8 mouse cellular contexts compared by ENCODE assay signal in the genomic region with DNA sequence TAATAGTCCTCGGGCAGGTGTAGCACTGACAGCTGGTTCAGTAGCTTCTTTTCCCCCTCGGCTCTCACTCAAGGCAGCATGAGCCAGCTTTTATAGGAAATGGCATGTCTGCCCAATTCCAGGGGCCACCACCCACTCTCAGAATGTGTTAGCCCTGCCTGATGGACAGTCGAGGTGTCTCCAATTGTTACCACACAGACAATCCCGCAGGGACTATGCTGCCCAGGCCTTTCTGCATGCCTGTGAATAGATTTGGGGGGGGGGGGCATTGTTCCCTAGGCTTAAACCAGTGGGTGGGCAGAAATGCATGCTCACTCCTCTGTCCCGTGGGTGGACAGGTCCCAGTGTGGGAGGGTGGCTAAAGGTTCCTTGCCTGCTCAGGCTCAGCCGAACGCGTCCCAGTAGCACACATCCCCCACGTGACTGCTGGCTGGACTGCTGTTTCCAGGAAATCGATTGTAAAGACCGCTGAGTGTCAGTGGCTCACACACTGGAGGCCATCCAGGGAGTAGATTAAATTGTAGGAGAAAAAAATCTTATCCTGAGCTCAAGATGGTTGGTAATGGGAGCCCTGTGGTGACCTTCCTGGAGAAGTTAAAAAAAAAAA. TPM values are rescaled to one million over a fixed set of nuclear protein-coding genes. Genes with fewer than 3 reads are reported as not detected.
A peak's percentile ranks its signal among the peaks of the same experiment; 100 is the strongest.
DNase-seq lines count a peak whose midpoint lies in the region; ATAC-seq and TF ChIP-seq lines count a peak whose summit lies in the region.

No protein-coding gene starts in this region.

- H3K4me1 ChIP-seq in embryonic facial prominence, embryonic 13.5 days = peaks cover 13% of the 10 kb centered on the region
- H3K4me1 ChIP-seq in intestine, embryonic 15.5 days (replicated peaks) = peaks cover 16% of the 10 kb centered on the region
- H3K4me1 ChIP-seq in liver, postnatal 0 days (ENCODE audit: insufficient read depth) = peaks cover 24% of the 10 kb centered on the region
- peaks cover 2% of the 10 kb centered on the region; the same call in 1 of the 2 replicates for H3K4me1 ChIP-seq in stomach, postnatal 0 days (replicated peaks; ENCODE audit: control insufficient read depth, insufficient read depth)

- H3K27ac ChIP-seq in embryonic facial prominence, embryonic 13.5 days = peak overlapping the region; percentile 4
- no peak overlapping the region for H3K27ac ChIP-seq in intestine, embryonic 15.5 days
- peak overlapping the region; percentile 80 for H3K27ac ChIP-seq in liver, postnatal 0 days (ENCODE audit: low read depth)
- peak overlapping the region; percentile 65; the same call in 1 of the 2 replicates for H3K27ac ChIP-seq in stomach, postnatal 0 days (replicated peaks)

- TF ChIP-seq EP300 in liver, postnatal 0 days (IDR thresholded peaks at IDR 0.05; ENCODE audit: low read depth) = no peak
- no peak for TF ChIP-seq EP300 in stomach, postnatal 0 days (optimal IDR thresholded peaks at IDR 0.05)

- no peak for TF ChIP-seq CTCF in liver, postnatal 0 days (IDR thresholded peaks at IDR 0.05; ENCODE audit: low read depth)
- TF ChIP-seq CTCF in stomach, postnatal 0 days (IDR thresholded peaks at IDR 0.05; ENCODE audit: low read depth) = no peak

- 28% methylated on average over 11 of the region's 11 CpGs for WGBS in embryonic facial prominence, embryonic 13.5 days
- 23% methylated on average over 11 of the region's 11 CpGs for WGBS in intestine, embryonic 15.5 days
- WGBS in liver, postnatal 0 days (ENCODE audit: insufficient replicate concordance) = 23% methylated on average over 11 of the region's 11 CpGs
- 19% methylated on average over 11 of the region's 11 CpGs for WGBS in stomach, postnatal 0 days

- no peak overlapping the region for H3K4me3 ChIP-seq in embryonic facial prominence, embryonic 13.5 days
- H3K4me3 ChIP-seq in intestine, embryonic 15.5 days (replicated peaks) = no peak overlapping the region
- no peak overlapping the region for H3K4me3 ChIP-seq in liver, postnatal 0 days (ENCODE audit: low read depth, low read length)
- no peak overlapping the region for H3K4me3 ChIP-seq in stomach, postnatal 0 days (ENCODE audit: low read depth, low read length)

- DNase-seq in cerebellum, adult 9-11 months = peak; percentile 40
- DNase-seq in cerebellum, adult 18-20 months = no peak
- peak; percentile 71 for DNase-seq in liver, postnatal 0 days
- peak; percentile 63 for DNase-seq in stomach, postnatal 0 days (ENCODE audit: low spot score)

- H3K36me3 ChIP-seq in embryonic facial prominence, embryonic 13.5 days = no peaks in the 10 kb centered on the region
- no peaks in the 10 kb centered on the region for H3K36me3 ChIP-seq in intestine, embryonic 15.5 days
- H3K36me3 ChIP-seq in liver, postnatal 0 days (replicated peaks; ENCODE audit: insufficient read depth, low read length) = no peaks in the 10 kb centered on the region
- no peaks in the 10 kb centered on the region for H3K36me3 ChIP-seq in stomach, postnatal 0 days (ENCODE audit: control insufficient read depth, insufficient read depth, low read length)

- H3K4me2 ChIP-seq in embryonic facial prominence, embryonic 13.5 days = no peak overlapping the region
- no peak overlapping the region; the same call in 1 of the 2 replicates for H3K4me2 ChIP-seq in intestine, embryonic 15.5 days (replicated peaks)
- H3K4me2 ChIP-seq in liver, postnatal 0 days (ENCODE audit: low read depth, low read length) = 0 out of 2 replicates have a peak overlapping the region, but pooled peaks have one; percentile 22
- no peak overlapping the region for H3K4me2 ChIP-seq in stomach, postnatal 0 days (replicated peaks; ENCODE audit: low read depth)

- peak overlapping the region; percentile 32; the same call in 1 of the 2 replicates for H3K9ac ChIP-seq in embryonic facial prominence, embryonic 13.5 days
- H3K9ac ChIP-seq in intestine, embryonic 15.5 days = no peak overlapping the region
- no peak overlapping the region for H3K9ac ChIP-seq in liver, postnatal 0 days (replicated peaks)
- H3K9ac ChIP-seq in stomach, postnatal 0 days (ENCODE audit: low read length) = no peak overlapping the region; the same call in 1 of the 2 replicates

- H3K9me3 ChIP-seq in embryonic facial prominence, embryonic 13.5 days = no peaks in the 10 kb centered on the region
- no peaks in the 10 kb centered on the region for H3K9me3 ChIP-seq in intestine, embryonic 15.5 days
- H3K9me3 ChIP-seq in liver, postnatal 0 days (ENCODE audit: low read length) = no peaks in the 10 kb centered on the region
- H3K9me3 ChIP-seq in stomach, postnatal 0 days (ENCODE audit: control insufficient read depth, low read length) = no peaks in the 10 kb centered on the region

- no peak for ATAC-seq in embryonic facial prominence, embryonic 13.5 days (ENCODE audit: insufficient number of reproducible peaks, insufficient read depth, low FRiP score, low TSS enrichment, low read depth)
- ATAC-seq in intestine, embryonic 15.5 days = peak; percentile 78
- peak; percentile 89 for ATAC-seq in liver, postnatal 0 days
- peak; percentile 48; the same call in 1 of the 2 replicates for ATAC-seq in stomach, postnatal 0 days (ENCODE audit: low FRiP score, low TSS enrichment)
- ATAC-seq in monocyte, adult 5-6 weeks (replicated peaks; ENCODE audit: insufficient number of reproducible peaks, low FRiP score, low TSS enrichment, poor library complexity, severe bottlenecking) = no peak
- ATAC-seq in cerebellum, adult (ENCODE audit: insufficient number of reproducible peaks, low FRiP score, low TSS enrichment) = no peak

- H3K27me3 ChIP-seq in embryonic facial prominence, embryonic 13.5 days = peaks cover 8% of the 10 kb centered on the region; the same call in 1 of the 2 replicates
- no peaks in the 10 kb centered on the region for H3K27me3 ChIP-seq in intestine, embryonic 15.5 days (replicated peaks)
- H3K27me3 ChIP-seq in liver, postnatal 0 days (ENCODE audit: insufficient read depth, low read length) = no peaks in the 10 kb centered on the region
- H3K27me3 ChIP-seq in stomach, postnatal 0 days (ENCODE audit: control insufficient read depth, insufficient read depth, low read length) = no peaks in the 10 kb centered on the region

RNA-seq across cellular contexts. Expression of a gene that starts 28.4 kb away (rescaled TPM):
- 24.3 TPM in 2 replicates for polyA plus RNA-seq in embryonic facial prominence, embryonic 13.5 days (2015; fragmentation: Nextera tagmentation; extraction: Ambion mirVana)
- polyA plus RNA-seq in intestine, embryonic 15.5 days (2015; fragmentation: Nextera tagmentation; extraction: Ambion mirVana) = 10.6 TPM in 2 replicates
- 4.4 and 4.7 TPM in 2 replicates for polyA plus RNA-seq in liver, postnatal 0 days (2015; fragmentation: Nextera tagmentation; extraction: Ambion mirVana)
- 10.1 and 10.8 TPM in 2 replicates for polyA plus RNA-seq in stomach, postnatal 0 days (2015; fragmentation: Nextera tagmentation; extraction: Ambion mirVana)
- total RNA-seq in monocyte, adult 5-6 weeks (2017) = 25.1 to 34.7 TPM (median 25.9 TPM) in 3 replicates

RNA-seq across cellular contexts. Expression of a gene that starts 33.9 kb away (rescaled TPM):
- 36.5 and 37.7 TPM in 2 replicates for polyA plus RNA-seq in embryonic facial prominence, embryonic 13.5 days (2015; fragmentation: Nextera tagmentation; extraction: Ambion mirVana)
- 19.6 and 22.4 TPM in 2 replicates for polyA plus RNA-seq in intestine, embryonic 15.5 days (2015; fragmentation: Nextera tagmentation; extraction: Ambion mirVana)
- polyA plus RNA-seq in liver, postnatal 0 days (2015; fragmentation: Nextera tagmentation; extraction: Ambion mirVana) = 5.0 and 5.3 TPM in 2 replicates
- 19.1 and 19.8 TPM in 2 replicates for polyA plus RNA-seq in stomach, postnatal 0 days (2015; fragmentation: Nextera tagmentation; extraction: Ambion mirVana)
- 15.1 to 32.7 TPM (median 18.2 TPM) in 3 replicates for total RNA-seq in monocyte, adult 5-6 weeks (2017)

Comparison
In these comparisons a context has a peak if more than half of its experiments do, and no peak if none do; other contexts are left out.
1. DNase-seq: peak in cerebellum, adult 9-11 months (single experiment), liver, postnatal 0 days (single experiment) and stomach, postnatal 0 days (single experiment); none in cerebellum, adult 18-20 months (0 of 2).
2. ATAC-seq: peak in intestine, embryonic 15.5 days (single experiment), liver, postnatal 0 days (single experiment) and stomach, postnatal 0 days (single experiment); none in embryonic facial prominence, embryonic 13.5 days (single experiment), monocyte, adult 5-6 weeks (single experiment) and cerebellum, adult (single experiment).